Comparison of ENCODE assay signal across 1 mouse cellular context in the genomic region with DNA sequence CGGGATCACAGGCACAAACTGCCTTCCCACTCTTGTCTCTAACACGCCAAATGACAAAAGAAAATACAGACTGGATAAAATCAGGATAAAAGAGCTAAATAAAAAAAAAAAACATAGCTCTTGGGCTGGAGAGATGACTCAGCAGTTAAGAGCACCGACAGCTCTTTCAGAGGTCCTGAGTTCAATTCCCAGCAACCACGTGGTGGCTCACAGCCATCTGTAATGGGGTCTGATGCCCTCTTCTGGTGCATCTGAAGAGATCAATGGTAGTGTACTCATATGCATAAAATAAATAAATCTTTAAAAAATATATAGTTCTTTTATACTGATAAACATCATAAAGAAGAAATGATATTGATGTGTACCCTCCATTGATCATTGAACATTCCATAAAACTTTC.
A peak's percentile ranks its signal among the peaks of the same experiment; 100 is the strongest.
TF ChIP-seq lines count a peak whose summit lies in the region.

No protein-coding gene starts in this region.

TF ChIP-seq in MEL, 35 proteins besides CTCF, POLR2A, EP300 and RAD21:
- TF ChIP-seq USF1 (IDR thresholded peaks at IDR 0.05; ENCODE audit: low read depth, low read length): peak; percentile 59; the same call in 1 of the 2 replicates
- TF ChIP-seq ELF1 (IDR thresholded peaks at IDR 0.05; ENCODE audit: low read depth, low read length): no peak
- TF ChIP-seq MYC (IDR thresholded peaks at IDR 0.05; ENCODE audit: low read depth, low read length): peak; percentile 81; the same call in 1 of the 2 replicates
- TF ChIP-seq CHD2 (IDR thresholded peaks at IDR 0.05; ENCODE audit: low read length): no peak
- TF ChIP-seq ZNF384 (IDR thresholded peaks at IDR 0.05; ENCODE audit: low read depth, low read length): peak; percentile 42; the same call in 1 of the 2 replicates
